Mouse (Mus musculus) 416B (cell line): ENCODE data around the gene Zcchc14.

Experiments used
- DNase-seq: peaks from one replicate; pipeline ENCODE4 v3.0.0; 2011; ENCODE audit warnings: low read depth

The Zcchc14 gene

DNA sequence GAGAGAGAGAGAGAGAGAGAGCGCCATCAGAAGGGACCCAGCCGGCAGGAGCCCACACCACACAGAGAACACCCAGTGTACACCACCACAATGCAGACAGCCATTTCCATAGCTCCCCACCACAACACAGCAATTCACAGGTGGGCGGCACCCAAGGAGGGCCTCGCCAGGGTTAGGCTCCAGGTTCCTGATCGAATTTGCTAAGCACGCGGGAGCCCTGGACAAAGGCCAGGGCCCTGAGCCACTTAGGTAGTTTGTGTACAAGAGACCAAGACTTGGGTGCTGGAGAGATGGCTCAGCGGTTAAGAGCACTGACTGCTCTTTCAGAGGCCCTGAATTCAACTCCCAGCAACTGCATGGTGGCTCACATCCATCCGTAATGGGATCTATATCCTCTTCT is 100.2 kb downstream of the Zcchc14 start:
- DNase-seq = no peak

GRCm38 (mm10) chr8:121551065-121551985 is 101.4 kb downstream of the Zcchc14 start:
- no peak for DNase-seq

DNA sequence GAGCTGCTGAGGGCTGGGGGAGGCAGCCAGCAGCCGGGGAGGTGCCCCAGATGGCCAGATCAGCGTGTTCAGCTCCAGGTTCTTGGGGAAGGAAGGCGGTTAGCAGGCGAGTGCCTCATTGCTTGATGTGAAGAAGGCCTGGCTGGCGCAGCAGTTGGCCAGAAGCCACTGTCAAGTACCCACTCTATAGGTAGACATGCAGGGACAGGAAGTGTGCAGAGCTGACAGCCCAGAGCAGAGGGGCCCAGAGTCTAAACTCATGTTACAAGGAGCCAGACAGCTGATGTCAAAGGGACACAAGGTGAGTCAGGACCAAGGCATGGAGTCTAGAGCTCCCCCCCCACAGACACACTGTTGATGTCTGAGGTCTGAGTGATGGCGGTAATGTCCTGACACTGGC is 102.6 kb downstream of the Zcchc14 start:
- no peak for DNase-seq
